Mouse (Mus musculus) gastrocnemius, postnatal 25 days (tissue): ENCODE results near the gene Grk5. TPM values are rescaled to one million over a fixed set of nuclear protein-coding genes. Genes with fewer than 3 reads are reported as not detected.
"Not testable (repeated sequence)": the region's sequence is repeated elsewhere in the genome, so short reads cannot be mapped to it uniquely, and the experiment has no call there.

Source experiments
- DNase-seq: peaks from one replicate; pipeline ENCODE4 v3.0.0; 2022
- total RNA-seq, 2 experiments: library from RNA; stranded (reverse); gene quantifications; 1 replicate in 1 of 2; 2 replicates in 1 of 2; pipeline ENCODE4 v1.2.3; 2021

Gene Grk5
- total RNA-seq, 2 experiments from 2014 or later: 4.6 to 5.5 TPM

GRCm38 (mm10) chr19:60911653-60912052, 22.1 kb downstream of the Grk5 start:
- DNase-seq: no peak

- no peak for DNase-seq
These were observed 25.7 kb downstream of the Grk5 start for GRCm38 (mm10) chr19:60915236-60915635.

GRCm38 (mm10) chr19:60915862-60916261, 26.3 kb downstream of the Grk5 start:
- DNase-seq: no peak

- DNase-seq: no peak
These were observed 27.5 kb downstream of the Grk5 start for GRCm38 (mm10) chr19:60916869-60917570.

GRCm38 (mm10) chr19:60924534-60924933, 35.0 kb downstream of the Grk5 start:
- DNase-seq: not testable (repeated sequence)

- no peak for DNase-seq
These were observed 45.5 kb downstream of the Grk5 start for GRCm38 (mm10) chr19:60935001-60935400.

- DNase-seq: peak; percentile 37
These were observed 50.4 kb downstream of the Grk5 start for GRCm38 (mm10) chr19:60939954-60940379.

- no peak for DNase-seq
These were observed 51.3 kb downstream of the Grk5 start for GRCm38 (mm10) chr19:60940866-60941265.

GRCm38 (mm10) chr19:60945801-60946311, 56.3 kb downstream of the Grk5 start:
- DNase-seq: peak; percentile 61

GRCm38 (mm10) chr19:60946656-60947055, 57.1 kb downstream of the Grk5 start:
- DNase-seq: peak; percentile 53

- peak; percentile 16 for DNase-seq
These were observed 59.4 kb downstream of the Grk5 start for GRCm38 (mm10) chr19:60948996-60949395.

- peak; percentile 19 for DNase-seq
These were observed 60.7 kb downstream of the Grk5 start for GRCm38 (mm10) chr19:60950056-60950869.

- no peak for DNase-seq
These were observed 65.6 kb downstream of the Grk5 start for GRCm38 (mm10) chr19:60955131-60955530.

GRCm38 (mm10) chr19:60955712-60956111, 66.2 kb downstream of the Grk5 start:
- no peak for DNase-seq

- DNase-seq: no peak
These were observed 66.7 kb downstream of the Grk5 start for GRCm38 (mm10) chr19:60956198-60956750.

- peak; percentile 13 for DNase-seq
These were observed 70.2 kb downstream of the Grk5 start for GRCm38 (mm10) chr19:60959706-60960230.

GRCm38 (mm10) chr19:60962358-60963061, 73.0 kb downstream of the Grk5 start:
- DNase-seq: no peak

GRCm38 (mm10) chr19:60967909-60968308, 78.4 kb downstream of the Grk5 start:
- DNase-seq: no peak

- DNase-seq: no peak
These were observed 80.9 kb downstream of the Grk5 start for GRCm38 (mm10) chr19:60970406-60970805.

GRCm38 (mm10) chr19:60971598-60971997, 82.0 kb downstream of the Grk5 start:
- no peak for DNase-seq

GRCm38 (mm10) chr19:60972281-60973015, 82.9 kb downstream of the Grk5 start:
- no peak for DNase-seq
